Mouse (Mus musculus) spleen, adult 2 months (tissue): Measurements from ENCODE around the gene Rims4.

Experiments used
- CTCF ChIP-seq: fragments of 200-500 bp; IDR thresholded peaks from 2 replicates; pipeline ENCODE4 v1.5.1; 2011; ENCODE audit warnings: mild to moderate bottlenecking, inconsistent platforms; ENCODE audit not compliant: insufficient read depth, insufficient read length, insufficient replicate concordance; ENCODE audit errors: extremely low read depth
- POLR2A ChIP-seq: fragments of 200-500 bp; IDR thresholded peaks from 2 replicates; pipeline ENCODE4 v1.6.1; 2011; ENCODE audit warnings: low read depth, low read length, inconsistent platforms

DNA sequence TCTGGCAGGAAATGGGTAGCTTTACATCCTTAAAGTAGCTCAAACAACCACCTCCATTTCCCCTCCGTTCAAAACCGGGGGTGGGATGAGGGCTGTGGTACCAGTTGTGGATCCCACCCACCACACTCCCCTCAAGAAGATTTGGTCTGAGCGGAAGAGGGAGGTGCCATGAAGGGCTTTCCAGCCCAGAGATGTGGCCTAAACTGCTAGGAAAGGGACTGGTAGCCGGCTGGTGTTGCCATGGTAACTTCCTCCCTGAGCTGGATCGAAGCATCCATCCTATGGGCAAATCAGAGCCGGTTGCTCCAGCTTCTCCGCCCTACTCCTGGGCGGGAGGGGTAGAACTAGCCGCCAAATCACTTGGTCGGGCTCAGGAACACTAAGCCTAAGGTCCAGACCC lies 4.4 kb downstream of the Rims4 start:
- TF ChIP-seq CTCF, result no peak
- TF ChIP-seq POLR2A, result no peak
